Mouse (Mus musculus) left cerebral cortex, postnatal 14 days (tissue): Measurements from ENCODE around the gene Bdkrb1. TPM values are rescaled to one million over a fixed set of nuclear protein-coding genes. Genes with fewer than 3 reads are reported as not detected.
A peak's percentile ranks its signal among the peaks of the same experiment; 100 is the strongest.

Source experiments
- DNase-seq, 2 experiments: peaks; one replicate each; pipeline ENCODE4 v3.0.0; 2021 to 2022; ENCODE audit warnings: low spot score in 2 of 2, mixed read lengths in 1 of 2
- intact Hi-C: fragments of 180-260 bp; cut with DNase I; formaldehyde crosslinking; loops from one replicate; pipeline ENCODE4 v1.15.1; 2025
- long read RNA-seq, 2 experiments: library from polyadenylated mRNA; stranded (forward); transcript quantifications; one replicate each; pipeline ENCODE4 v2.0.0; 2021
- total RNA-seq, 2 experiments: library from RNA; stranded (reverse); gene quantifications; 2 replicates each; pipeline ENCODE4 v1.2.3; 2021

Gene Bdkrb1
- total RNA-seq, result not detected
- long read RNA-seq, experiment 1, result 0 reads
- long read RNA-seq, experiment 2, result 0 reads

DNA sequence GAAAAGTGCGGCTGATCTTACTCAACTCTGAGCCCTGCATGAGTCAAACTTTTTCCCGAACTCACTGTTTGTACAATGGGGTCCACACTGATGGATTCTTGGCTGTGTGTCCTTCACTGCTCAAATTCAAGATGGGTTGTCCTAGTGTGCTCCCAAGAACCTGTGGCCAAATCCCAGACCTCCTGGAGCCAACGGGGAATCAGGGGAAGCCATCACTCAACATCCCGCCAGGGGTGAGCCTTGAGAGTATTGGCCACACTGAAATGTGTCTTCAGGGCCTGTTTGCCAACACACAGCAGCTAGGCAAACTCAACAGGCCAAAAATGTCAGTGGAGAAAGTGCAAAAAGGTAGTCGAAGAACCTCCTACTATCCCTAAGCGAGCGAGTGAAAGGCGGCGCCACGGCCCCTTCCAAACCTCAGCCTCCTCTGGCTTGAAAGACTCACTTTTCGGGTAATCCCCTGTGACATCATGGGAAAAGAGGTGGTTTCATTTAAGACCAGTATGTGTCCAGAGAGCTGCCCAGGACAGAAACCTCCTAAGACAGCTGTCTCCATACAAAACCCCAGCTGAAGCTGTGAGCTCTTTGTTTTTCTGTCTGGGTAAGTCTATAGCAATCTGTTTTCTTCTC lies at the start of gene Bdkrb1:
Gene Bdkrb1 (plus strand): TSS at position 505 of the 630 bp plus-strand sequence.
- intact Hi-C loops, result no loop called here

DNA sequence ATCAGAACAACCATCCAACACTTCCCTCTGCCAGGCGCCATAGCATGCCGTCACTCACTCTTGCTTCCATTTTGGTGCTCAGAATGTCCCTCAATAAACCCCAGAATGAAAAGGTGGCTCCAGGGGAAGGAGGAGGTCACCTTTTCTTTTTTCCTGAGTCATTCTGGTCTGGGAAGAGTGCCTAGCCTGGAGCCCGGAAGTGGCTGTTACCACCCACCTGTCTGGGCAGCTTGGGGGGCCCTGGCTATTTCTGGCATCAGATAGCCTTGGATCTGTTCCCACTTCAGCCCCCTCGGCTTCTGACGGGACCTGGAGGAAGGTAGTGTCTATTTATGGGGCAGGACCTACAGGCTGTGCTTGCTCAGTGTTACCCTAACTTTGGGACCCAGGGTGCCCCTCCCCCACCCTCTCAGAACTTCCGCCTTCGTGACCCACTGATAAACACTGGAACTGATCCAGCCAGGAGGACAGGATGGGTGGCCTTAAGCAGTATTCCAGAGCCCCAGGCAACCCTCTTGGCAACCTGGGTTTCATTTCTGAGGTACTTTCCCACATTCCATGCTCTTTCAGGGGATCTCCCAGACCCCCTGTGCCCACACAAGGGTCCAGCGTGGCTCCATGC lies 48.6 kb upstream of the Bdkrb1 start:
- no peak for DNase-seq
- intact Hi-C loops, result no loop called here

More for the DNA sequence above, at the start of gene Bdkrb1:
- no peak for DNase-seq

DNA sequence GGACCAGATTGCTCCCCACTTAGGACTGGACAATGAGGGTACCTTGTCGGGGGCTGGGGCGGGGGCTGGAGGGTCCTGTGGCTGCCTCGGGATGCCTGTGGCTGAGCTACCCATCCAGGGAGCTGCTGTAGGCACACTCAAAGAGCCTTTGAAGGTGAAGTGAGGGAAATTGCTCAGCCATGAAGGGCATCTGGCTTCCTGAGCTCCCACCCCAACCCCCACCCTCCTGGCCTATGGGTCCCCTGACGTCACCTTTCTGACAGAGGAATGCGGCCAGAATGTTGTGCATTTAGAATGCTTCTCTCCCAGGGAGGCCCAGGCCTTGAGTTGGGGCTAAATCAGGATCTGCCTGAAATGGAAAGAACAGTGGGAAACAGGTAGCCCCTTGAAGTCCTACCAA lies 47.7 kb upstream of the Bdkrb1 start:
- DNase-seq, result no peak
- intact Hi-C loops, result no loop called here

DNA sequence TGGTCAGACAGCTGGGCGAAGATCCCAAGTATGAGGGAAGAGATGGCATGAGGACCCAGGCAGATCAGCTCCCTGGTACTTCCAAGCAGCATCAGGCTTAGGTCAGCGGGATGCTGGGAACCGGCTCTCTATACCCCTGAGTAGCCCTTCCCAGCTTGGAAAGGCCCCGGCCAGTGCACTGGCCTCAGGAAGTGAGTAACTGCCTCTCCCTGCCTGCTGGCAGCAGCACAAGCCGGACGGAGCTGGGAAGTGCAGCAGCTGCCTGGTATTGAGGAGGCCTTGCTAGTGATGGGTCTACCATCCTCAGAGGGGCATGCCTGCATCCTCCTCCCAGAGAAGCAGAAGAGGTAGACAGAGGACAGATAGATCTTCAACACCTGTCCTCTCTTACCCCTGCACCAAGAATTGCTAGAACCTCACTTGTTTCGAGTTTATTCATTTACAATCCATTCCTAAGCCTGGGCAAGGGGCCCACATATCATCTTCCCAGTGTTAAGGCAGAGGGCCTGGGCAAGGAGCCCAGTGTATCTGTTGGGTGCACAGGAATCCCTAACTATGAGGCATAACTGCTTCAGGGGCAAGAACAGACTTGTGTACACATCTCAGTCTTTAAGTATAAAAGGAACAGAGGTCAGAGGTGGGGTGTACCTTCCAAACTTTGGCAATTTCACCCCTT lies 45.5 kb upstream of the Bdkrb1 start:
- intact Hi-C loops, result no loop called here
- no peak for DNase-seq

DNA sequence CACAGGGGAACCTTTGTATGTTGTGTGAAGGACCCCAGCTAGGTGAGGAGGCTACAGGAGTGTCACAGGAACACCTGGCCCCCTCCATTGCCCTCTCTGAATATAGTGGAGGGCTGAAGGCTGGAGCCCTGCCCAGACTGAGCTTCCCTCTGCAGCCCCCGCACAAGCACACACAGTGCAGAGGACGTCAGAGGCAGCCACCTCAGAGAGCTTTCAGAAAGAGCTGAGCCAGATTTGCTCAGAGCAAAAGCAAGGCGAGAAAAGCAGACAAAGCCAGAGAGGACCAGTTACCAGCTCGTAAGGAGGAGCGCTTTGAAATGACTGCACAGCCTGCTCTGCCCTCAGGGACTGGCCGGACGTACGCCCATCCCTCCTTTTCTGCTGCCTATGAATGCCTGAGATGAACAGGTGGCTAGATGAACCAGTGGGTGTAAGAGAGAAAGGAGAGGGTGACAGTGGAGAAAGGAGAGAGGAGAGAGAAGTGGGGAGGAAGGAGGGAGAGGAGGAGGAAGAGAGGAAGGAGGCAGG lies 41.8 kb upstream of the Bdkrb1 start:
- DNase-seq, result peak; percentile 55 to 68
- intact Hi-C loops, result no loop called here

DNA sequence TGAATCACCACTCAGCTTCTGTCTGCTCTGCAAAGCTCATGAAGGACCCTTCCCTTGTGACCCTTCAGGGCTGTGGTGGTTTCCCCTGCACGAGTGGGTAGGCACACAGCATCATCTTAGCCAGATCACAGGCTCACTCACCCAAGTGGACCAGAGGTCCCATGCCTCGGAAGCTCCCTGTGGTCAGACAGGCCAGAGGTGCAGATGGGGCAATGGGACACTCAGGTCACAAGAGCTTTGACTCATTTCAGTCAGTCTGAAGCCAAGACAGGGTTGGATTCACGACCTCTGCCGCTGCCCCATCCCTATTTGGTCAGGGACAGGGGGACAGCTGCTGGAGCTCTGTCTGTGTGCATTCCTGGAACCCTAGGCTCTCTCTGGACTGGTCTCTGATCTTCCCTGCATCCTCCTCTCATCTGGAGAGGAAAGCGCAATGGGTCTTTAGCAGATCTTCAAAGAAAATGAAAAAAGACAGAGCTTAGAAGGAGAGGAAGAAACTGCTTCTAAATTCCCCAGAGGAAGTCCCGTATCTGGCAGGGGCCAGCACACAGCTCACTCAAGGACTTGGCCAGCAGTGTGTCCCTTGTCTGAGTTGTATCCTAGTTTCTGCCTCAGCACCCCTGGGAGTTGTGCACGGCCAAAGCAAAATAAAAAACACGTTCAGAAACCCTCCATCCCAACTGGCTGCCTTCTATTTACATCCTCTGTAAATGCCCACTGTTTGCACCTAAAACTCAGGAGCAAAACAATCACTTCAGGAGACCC lies 40.6 kb upstream of the Bdkrb1 start:
- intact Hi-C loops, result no loop called here
- no peak for DNase-seq

DNA sequence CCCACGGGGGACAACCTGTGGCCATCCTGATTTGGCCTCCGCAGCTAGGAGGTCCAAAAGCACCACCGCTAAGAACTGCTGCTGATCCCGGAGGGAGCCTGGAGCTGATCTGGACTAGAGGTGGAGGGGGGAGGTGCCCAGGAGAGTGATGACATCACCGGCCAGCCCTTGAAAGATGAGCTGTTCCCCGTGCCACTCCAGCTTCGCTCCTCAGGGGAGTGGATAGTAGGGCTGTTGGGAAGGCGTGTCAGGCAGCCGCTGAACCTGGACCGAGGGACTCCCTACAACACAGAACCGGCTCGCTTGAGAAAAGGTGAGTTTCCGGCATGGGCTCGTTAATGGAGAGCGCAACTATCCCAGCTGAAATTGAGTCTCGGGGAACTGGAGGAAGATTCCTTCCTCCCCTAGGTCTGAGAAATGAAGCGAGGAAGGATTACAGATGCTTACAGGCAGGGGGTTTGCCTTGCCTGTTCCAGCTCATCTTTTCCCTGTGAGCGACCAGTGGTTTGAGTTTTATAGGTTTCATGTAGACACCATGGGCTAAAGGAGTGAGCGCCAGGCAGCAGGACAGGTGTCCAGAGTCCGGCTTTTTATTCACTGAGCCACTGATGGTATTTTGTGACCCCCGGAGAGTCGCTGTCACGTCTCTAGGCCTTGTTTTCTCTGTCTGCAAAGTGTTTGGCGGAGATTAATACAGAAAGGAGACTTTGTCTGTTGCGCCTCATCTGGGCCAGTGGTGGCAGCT lies 39.8 kb upstream of the Bdkrb1 start, which contains the start of gene Bdkrb2:
Gene Bdkrb2 (plus strand): TSS at position 291 of the 745 bp plus-strand sequence.
- intact Hi-C loops, result no loop called here

DNA sequence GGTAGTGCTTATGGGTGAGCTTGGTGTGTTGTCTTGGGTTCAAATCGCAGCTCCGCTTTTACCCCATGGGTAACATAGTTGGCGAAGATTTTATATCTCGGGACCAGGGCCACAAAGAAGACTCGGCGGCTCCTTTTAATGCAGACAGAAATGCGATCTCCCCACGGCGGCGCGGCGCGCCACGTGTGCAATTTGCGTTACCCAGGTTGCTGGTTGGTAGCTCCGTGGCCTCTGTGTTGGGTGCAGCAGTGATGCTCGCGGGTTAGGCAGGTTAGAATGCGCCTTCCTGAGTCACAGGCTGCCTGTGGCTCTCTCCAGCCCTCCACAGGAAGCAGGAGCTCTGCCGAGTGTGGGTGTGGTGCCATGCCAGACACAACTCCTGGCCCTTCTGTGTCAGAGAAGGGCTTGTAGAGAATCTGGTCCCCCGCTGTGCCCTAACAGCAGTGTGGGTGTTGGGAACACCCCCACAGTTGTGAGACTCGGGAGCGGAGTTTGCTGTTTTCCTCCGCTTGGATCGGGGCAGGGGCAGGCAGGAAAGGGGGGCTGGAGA lies 39.1 kb upstream of the Bdkrb1 start:
- DNase-seq, result no peak
- intact Hi-C loops, result no loop called here

More for the DNA sequence above, 39.8 kb upstream of the Bdkrb1 start, which contains the start of gene Bdkrb2:
- no peak for DNase-seq

DNA sequence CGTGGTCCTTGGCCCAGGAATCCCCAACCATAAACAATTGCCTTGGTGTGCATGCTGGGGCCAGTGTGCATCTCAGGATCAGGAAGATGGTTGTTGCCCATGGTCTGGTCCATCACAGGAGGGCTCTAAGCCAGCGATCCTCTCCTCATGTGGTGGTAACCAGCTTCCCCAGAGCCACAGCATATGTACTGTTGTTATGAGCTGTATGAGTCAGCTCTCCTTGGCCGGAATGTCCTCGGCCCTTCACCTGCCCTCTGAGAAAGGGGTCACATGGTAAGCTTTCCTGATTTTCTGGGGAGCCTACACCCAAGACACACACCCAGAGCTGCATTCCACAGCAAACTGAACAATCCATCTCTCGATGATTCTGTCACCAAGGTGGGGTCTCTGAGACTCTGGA lies 37.7 kb upstream of the Bdkrb1 start:
- intact Hi-C loops, result no loop called here

DNA sequence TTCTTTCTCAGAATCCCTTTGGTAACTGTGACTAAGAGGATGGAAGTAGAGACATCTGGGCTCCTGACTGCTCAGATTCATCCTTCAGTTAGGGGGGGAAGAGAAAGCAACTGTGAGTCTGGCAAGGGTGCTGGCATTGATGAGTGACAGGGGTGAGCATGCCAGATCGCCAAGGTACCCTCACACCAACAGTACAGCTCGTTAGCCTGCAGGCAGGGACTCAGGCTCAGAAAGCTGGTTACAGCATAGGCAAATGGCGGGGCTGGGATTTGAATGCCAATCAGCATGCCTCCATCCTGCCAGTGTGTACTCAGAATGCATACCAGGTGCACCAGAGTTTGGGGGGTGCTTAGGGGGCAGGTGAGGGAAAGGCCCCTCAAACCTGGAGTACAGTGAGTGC lies 31.0 kb upstream of the Bdkrb1 start:
- DNase-seq, result no peak
- intact Hi-C loops, result no loop called here

More for the DNA sequence above, 37.7 kb upstream of the Bdkrb1 start:
- DNase-seq, result no peak

DNA sequence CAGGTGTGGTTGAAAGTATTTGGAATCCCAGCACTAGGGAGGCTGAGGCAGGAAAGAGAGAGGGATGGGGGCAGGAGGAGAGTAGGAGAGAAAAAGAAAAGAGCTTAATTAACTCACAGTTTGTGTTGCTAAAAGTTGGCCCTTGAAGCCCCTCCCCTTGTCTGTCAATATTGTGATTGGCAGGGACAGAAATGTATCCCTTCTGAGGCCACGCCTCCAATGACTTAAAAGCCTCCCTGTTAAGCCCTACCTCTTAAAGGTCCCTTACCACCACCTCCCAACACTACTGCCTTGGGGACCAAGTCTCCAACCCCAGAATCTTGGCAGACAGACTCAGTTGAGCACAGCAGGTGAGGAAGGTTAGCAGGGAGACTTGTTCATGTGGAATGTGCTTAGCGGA lies 30.3 kb upstream of the Bdkrb1 start:
- intact Hi-C loops, result no loop called here
- no peak for DNase-seq

DNA sequence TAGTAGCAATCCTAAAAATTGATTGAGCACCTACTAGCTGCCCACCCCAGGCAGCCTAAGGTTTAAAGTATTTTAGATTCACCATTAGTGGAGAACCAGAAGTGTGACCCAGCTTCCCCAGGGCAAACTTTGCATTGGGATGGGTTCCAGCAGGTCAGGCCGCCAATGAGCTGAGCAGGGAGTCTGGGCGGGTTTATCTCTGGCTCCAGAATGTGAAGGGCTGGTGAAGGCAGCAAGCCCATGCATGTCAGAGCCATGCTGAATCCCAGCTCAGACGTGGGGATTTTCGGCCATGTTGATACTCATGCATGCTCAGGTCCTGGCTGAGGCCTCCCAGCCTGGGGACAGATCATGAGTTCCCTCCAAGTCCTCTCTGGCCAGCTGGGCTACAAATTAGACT lies 28.5 kb upstream of the Bdkrb1 start:
- intact Hi-C loops, result no loop called here
- no peak for DNase-seq

DNA sequence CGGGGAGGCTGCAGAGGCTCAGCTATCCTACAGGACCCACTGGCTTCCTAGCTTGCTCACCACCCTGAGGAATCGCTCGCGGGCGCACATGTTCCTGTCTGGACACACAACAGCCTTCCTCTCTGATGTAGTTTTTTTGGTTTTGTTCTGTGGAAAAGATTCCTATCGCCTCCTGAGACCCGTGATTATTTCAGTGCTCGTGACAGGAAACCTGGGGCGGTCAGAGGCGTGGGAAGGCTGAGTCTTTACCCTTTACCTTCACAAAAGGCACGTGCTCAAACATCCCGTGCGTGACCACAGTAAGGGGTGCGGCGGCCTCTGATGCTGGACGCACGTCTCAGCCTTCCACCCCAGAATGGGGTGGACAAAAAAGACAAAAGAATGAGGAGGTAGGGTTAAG lies 22.4 kb upstream of the Bdkrb1 start:
- no peak for DNase-seq
- intact Hi-C loops, result no loop called here

DNA sequence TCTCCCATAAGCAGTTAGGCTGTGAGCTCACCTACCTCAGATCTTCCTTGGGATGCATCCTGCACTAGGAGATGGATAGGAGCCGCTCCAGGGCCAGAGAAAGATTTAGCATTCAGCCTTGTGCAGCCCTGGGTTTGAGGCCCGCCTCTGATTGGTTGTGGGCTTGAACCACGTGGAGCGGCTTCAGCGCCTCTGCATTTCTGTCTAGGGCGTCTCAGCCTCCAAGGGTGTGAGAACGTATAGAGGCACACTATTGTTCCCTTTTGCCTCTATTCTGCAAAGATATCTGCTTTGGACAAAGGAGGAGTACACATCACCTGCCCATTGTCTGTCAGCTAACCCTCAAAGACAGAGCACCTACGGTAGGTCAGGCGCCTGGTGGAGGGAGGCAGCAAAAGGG lies 20.4 kb upstream of the Bdkrb1 start:
- intact Hi-C loops, result no loop called here

DNA sequence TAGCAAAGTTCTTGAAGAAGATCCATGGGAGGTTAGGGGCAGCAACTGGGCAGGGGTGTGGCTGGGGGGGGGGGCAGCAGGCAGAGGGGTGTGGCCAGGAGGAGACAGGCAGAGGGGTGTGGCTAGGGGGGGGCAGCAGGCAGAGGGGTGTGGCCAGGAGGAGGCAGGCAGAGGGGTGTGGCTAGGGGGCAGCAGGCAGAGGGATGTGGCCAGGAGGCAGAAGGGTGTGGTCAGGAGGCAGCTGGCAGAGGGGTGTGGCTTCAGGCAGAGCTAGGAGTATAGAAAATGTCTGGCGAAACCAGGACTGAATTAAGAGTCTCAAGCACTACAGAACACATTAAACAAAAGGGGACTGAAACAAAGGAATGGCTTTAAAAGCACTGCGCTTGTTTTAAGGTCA lies 19.4 kb upstream of the Bdkrb1 start:
- intact Hi-C loops, result no loop called here

More for the DNA sequence above, 20.4 kb upstream of the Bdkrb1 start:
- DNase-seq, result no peak

DNA sequence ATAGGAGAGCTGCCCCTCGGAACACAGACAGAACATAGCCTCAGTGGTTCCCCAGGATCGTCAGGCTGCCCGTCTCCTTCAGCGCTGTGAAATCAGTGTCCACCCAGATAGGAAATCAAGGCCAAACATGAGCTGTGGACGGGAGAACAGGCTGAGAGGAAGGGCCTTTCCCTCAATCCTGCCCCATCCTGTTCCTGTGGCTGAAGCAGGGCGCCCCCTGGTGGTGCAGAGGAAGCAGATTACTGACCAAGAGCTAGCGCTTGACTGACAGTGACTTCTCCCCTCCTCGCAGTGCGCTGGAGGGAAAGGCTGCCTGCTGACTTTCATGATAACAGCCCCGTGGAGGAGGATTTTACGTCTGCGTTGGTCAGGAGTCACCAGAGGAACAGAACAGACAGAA lies 18.0 kb upstream of the Bdkrb1 start:
- peak; percentile 63 to 73 for DNase-seq
- intact Hi-C loops, result loop anchor here (1.0 kb wide), 1 partner anchor 87 kb away; no protein-coding TSS in a partner anchor

More for the DNA sequence above, 19.4 kb upstream of the Bdkrb1 start:
- no peak for DNase-seq

DNA sequence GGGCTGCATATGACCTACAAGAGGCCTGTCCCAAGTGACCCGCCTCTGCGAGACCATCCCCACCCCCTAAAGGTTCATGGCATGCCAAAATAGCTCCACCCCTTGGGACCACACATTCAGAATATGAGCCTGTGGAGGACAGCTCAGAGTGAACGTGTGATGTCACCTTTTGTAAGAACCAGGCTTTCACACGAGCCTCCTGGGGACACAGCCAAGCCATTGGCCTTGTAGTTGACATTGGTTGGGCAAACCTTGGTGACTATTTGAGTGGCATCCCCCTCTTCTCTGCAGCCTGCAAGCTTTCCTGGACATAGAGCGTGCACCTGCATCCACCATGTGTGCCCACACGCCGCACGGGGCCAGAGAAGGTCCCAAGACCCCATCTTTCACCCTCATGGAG lies 15.4 kb upstream of the Bdkrb1 start:
- intact Hi-C loops, result no loop called here
- DNase-seq, result no peak

DNA sequence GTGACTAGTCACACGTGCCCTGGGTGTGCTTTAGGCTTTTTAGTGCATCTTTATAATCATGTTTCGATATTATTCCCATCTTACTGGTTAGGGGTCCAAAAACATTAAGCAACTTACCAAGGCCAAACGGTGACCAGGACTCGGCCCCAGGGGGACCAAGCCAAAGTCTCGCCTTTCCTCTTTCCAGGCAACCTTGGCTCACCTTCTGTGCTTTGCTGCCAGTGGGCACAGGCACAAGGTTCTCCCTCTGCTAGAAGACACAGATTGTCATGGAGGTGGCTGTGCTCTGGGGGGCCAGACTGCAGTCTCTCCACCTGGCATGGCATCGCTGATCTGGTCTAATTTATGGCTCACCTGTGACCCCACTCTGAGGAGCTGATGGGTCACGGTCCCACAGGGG lies 12.1 kb upstream of the Bdkrb1 start:
- intact Hi-C loops, result loop anchor here (10.0 kb wide), 1 partner anchor 536 kb away; no protein-coding TSS in a partner anchor
- no peak for DNase-seq

DNA sequence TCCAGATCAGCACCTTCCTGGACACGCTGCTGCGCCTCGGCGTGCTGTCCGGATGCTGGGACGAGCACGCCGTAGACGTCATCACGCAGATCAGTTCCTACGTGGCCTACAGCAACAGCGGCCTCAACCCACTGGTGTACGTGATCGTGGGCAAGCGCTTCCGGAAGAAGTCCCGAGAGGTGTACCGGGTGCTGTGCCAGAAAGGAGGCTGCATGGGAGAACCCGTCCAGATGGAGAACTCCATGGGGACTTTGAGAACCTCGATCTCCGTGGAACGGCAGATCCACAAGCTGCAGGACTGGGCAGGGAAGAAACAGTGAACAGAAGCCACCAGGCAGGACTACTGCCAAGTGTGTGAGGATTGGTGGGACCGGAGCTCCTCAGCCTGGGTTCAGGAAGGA lies 10.5 kb upstream of the Bdkrb1 start:
- intact Hi-C loops, result loop anchor here (10.0 kb wide), 1 partner anchor 538 kb away; no protein-coding TSS in a partner anchor

More for the DNA sequence above, 10.5 kb upstream of the Bdkrb1 start:
- no peak for DNase-seq
